Mouse (Mus musculus): ENCODE results near the gene Ppp1r9a.

The Ppp1r9a gene

DNA sequence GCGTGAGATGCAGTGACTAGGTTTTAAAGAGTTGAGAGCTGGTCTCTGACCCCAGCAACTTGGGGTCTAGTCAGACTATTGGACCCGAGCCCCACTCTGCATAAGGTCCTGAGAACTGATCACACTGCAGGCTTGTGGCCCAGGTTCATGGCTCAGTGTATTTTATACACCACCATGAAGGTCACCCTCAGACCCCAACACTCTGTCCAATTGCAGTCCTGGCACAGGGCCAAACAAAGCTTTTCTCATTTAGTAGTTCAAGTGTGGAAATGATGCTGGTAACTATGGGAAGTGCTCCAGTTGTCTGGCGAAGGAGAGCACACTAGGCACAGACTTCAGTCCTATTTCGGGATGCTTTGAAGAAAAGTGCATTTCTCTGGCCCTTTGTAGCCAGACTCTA lies 134.5 kb downstream of the Ppp1r9a start:
- no peak for DNase-seq (ENCODE audit: low read depth in 1 of 2, low spot score in 2 of 2)

DNA sequence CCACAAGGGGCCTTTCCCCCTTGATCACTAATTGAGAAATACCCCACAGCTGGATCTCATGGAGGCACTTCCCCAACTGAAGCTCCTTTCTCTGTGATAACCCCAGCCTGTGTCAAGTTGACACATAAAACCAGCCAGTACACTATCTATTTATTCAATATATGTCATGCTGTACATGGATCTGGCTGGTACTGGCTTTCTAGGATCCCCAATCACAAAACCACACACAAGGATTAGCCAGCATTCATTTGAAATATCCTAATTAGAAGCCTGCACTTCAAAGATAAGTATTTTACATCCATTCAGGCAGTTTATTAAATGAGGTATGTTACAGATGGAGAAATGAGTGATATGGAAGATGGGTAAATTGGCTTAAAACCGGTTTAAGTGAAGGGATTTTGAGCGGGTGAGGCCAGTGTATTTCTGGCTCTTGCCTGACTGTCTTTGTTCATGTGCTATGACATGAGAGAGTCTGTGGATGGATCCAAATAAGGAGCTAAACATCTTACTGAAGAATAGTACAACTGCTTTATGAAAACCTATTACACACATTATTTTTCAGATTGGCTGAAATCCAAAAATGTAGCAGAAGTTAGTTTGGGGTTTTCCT lies 135.5 kb downstream of the Ppp1r9a start:
- no peak for DNase-seq (ENCODE audit: low read depth in 1 of 2, low spot score in 2 of 2)

DNA sequence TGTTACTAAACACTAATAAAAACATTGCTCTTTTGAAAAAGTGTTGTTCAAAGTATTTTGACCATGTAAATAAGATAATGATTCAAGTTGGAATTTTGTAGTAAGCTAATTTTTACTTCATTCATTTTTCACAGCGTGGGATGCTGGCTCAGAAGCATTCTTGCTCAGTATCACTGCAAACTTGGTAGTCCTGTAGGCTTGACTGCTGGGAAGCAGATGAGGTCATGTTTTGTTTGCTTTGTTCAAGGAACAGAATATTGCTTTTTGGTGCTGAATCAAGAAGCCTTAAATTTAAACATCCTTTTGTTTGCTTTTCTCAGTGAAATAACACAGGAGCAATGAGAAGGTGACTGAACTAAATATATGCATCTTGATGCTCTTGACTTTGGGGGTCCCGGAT lies 136.6 kb downstream of the Ppp1r9a start:
- DNase-seq (ENCODE audit: low read depth in 1 of 2, low spot score in 2 of 2), result no peak

DNA sequence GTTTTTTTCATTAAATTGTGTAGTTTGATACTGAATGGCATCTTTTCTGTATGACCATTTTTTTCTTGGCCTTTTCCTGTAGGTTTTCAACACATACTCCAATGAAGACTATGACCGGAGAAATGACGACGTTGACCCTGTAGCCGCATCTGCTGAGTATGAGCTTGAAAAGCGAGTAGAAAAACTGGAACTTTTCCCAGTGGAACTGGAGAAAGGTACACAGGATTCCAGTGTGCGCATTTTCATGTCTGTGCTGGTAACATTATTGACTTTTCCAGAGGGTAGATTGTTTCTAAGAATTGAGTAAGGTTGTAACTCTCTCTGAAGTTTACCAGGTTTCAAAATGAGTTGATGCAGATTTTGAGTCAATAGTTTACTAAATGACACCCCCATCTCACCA lies 143.1 kb downstream of the Ppp1r9a start:
- no peak for DNase-seq (ENCODE audit: low read depth in 1 of 2, low spot score in 2 of 2)

- no peak for DNase-seq (ENCODE audit: low read depth in 1 of 2, low spot score in 2 of 2)
These were observed 145.3 kb downstream of the Ppp1r9a start for GRCm38 (mm10) chr6:5048025-5048424.

DNA sequence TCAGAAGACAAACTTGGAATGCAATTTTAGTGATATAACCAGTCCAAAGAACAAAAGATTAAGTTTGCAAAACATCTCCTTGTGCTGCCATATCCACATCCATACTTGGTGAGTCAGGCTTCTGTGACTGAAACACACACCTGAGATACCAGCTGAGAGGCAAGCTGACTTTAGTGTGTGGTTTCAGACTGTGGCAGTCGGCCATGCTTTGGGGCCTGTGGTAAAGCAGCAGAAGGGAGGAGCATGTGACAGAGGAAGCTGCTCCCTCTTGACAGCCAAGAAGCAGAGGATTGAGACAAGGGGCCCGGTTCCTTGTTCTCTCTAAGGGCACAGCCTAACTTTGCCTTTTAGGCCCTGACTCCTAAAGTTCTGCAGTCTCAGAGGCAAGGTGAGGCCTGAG lies 149.6 kb downstream of the Ppp1r9a start:
- DNase-seq (ENCODE audit: low read depth in 1 of 2, low spot score in 2 of 2), result no peak

DNA sequence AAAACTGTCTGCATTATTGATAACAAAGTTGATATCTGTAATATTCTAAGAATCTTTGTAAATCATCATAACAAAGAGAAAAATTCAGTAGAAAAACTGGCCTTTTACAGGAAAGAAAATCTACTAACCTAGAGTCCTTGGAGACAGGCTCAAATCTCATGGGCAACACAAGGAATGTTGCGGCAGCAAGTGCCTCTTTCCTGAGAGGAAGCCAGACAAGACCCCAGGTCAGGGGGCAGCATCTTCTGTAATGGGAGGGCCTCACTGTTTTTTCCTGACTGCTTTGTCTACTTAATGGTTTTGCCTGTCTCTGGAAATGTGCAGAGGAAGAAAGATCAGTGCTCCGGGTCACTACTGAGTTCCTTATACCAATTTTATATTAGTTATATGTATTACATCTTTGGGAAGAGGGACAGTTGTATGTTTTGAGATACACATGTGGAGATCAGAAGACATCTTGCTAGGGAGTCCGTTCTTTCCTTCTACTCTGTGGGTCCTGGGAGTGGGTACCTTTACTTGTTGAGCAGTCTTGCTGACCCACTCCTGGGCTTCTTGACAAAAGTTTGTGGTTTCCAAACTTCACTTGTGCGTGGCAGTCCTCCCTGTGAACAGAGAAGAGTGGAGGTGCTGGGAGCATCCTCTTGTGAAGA lies 151.9 kb downstream of the Ppp1r9a start:
- no peak for DNase-seq (ENCODE audit: low read depth in 1 of 2, low spot score in 2 of 2)

DNA sequence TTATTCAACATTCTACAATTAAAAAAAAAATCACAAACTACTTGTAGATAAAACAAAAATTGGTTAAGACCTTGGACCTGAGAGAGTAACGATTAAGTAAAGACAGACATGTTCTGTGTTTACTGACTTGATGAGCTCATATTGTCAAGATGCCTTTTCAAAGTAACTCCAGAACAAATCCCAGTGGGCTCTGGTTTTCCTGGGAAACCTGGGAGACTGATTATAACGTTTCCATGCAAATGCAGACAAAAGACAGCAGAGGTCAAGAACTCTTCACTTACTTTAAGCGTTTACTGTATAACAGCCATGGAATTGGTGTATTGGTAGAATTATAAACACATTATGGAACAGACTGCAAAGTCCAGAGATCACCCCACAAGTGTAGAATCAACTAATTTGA lies 172.0 kb downstream of the Ppp1r9a start:
- no peak for DNase-seq (ENCODE audit: low read depth in 1 of 2, low spot score in 2 of 2)

- no peak for DNase-seq (ENCODE audit: low read depth in 1 of 2, low spot score in 2 of 2)
These were observed 173.0 kb downstream of the Ppp1r9a start for GRCm38 (mm10) chr6:5075680-5076079.

DNA sequence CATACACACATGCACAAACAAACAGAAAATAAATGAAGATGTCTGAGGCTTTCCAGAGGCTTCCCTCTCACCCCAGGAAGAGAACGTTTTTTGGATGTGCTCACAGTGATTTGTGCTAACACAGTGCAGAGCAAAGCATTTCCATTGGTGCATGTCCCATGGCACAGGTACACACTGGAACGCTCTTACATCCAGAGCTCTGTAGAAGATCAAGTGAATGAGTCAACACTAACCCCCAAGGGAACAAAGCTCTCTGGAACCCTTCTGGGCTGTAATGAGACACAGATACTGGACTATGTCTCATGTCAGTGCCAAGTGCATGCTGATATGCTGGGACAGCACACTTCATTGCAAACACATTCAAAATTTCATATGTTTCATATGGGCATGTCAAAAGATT lies 175.3 kb downstream of the Ppp1r9a start:
- DNase-seq (ENCODE audit: low read depth in 1 of 2, low spot score in 2 of 2), result no peak

GRCm38 (mm10) chr6:5079108-5079507 lies 176.4 kb downstream of the Ppp1r9a start:
- no peak for DNase-seq (ENCODE audit: low read depth in 1 of 2, low spot score in 2 of 2)

DNA sequence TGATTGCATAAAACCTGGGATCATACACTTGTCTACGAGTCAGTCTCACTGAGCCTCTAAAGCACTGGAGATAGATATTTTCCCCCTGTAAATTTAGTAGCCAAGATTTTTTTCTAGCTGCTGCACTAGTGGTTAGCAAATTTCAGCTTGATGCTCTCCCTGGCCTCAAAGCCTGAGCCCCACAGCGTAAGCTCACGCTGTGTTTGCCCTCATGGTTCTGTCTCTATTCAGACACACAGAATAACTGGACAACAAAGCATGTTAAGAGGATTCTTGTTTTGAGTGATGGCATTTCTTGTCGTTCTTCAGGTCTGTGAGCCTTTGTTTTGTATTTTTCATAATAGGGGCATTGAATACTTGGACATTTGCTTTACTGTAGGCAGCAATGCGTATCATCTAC lies 177.4 kb downstream of the Ppp1r9a start:
- DNase-seq (ENCODE audit: low read depth in 1 of 2, low spot score in 2 of 2), result no peak

DNA sequence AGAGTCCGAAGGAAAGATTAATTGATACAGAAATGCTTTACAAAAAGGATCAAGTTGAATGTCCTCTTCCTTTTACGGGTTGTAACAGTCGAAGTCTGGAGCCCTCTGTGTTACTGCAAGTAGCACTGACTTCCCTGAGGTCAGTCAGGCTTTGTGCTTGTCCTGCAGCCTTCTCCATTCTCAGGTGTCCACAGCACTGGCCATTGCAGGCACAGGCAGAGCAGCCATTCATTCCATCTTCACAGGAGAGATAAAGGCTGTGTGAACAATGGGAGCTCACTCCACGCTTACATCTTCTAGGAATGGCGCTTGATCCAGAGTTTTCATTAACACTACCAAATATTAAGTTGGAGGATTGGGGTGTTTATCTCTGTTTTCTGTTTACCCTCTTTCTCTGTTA lies 177.8 kb downstream of the Ppp1r9a start:
- DNase-seq (ENCODE audit: low read depth in 1 of 2, low spot score in 2 of 2), result no peak

GRCm38 (mm10) chr6:5081099-5081498 lies 178.4 kb downstream of the Ppp1r9a start:
- no peak for DNase-seq (ENCODE audit: low read depth in 1 of 2, low spot score in 2 of 2)

GRCm38 (mm10) chr6:5082144-5082543 lies 179.4 kb downstream of the Ppp1r9a start:
- no peak for DNase-seq (ENCODE audit: low read depth in 1 of 2, low spot score in 2 of 2)

DNA sequence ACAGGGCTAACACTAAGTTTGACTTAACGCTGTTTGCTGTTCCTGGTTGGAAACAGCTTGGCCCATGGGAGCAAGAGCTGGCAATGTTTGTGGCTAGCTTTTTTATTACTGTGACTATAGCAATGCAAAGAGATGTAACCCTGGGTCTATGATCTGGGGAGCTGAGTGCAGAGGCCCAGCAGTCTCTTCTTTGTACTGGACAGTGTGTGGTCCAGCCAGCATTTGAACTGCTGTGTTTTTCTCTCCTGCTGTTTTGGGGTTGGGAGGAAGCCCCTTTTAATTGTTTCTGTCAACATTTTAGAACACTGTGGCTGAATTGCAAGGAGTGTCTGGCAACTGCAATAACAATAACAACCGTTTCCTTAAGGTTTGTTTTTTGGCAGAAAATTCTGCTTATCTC lies 180.0 kb downstream of the Ppp1r9a start:
- DNase-seq (ENCODE audit: low read depth in 1 of 2, low spot score in 2 of 2), result no peak

DNA sequence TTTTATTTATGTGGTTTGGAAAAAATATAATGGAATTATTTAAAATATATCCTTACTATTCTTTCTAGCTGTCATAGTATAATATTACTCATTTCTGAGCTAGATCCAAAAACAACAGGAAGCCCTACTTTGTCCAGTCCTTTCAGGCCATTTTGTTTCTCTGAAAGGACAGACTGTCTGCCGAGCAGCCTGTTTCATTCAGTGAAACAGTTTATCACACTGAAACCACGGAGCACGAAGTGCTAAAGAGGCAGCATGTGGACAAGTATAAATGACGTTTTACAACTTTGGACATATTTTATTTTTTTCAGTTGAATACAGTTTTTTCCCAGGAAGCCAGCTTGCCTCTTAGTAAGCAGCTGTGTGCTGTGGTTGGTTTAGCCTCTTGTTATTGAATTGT lies 181.2 kb downstream of the Ppp1r9a start:
- no peak for DNase-seq (ENCODE audit: low read depth in 1 of 2, low spot score in 2 of 2)

DNA sequence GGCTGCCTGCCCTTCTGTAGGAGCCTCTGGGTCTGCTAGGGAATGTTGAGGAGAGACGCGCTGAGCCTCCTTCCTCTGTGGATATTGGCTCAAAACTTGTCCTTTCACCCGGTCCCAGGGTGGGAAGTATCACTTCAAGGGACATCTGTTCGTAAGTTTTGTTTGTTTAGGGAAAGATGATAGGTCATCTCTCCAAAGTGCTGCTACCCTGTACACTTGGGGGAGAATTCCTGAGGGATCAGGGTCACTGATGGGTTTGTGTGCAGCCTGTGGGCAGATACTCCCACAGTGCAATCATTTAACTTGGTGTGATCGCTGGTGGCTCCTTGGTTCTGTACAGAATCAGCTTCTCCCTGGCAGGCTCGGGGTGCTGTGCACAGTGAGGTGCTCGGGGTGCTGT lies 189.2 kb downstream of the Ppp1r9a start:
- DNase-seq (ENCODE audit: low read depth in 1 of 2, low spot score in 2 of 2), result no peak

- DNase-seq (ENCODE audit: low read depth in 1 of 2, low spot score in 2 of 2), result no peak
These were observed 190.1 kb downstream of the Ppp1r9a start for GRCm38 (mm10) chr6:5092795-5093194.

- peak in 1 of 2 experiments; percentile 22 for DNase-seq (ENCODE audit: low read depth in 1 of 2, low spot score in 2 of 2)
These were observed 190.8 kb downstream of the Ppp1r9a start for GRCm38 (mm10) chr6:5093516-5093915.

DNA sequence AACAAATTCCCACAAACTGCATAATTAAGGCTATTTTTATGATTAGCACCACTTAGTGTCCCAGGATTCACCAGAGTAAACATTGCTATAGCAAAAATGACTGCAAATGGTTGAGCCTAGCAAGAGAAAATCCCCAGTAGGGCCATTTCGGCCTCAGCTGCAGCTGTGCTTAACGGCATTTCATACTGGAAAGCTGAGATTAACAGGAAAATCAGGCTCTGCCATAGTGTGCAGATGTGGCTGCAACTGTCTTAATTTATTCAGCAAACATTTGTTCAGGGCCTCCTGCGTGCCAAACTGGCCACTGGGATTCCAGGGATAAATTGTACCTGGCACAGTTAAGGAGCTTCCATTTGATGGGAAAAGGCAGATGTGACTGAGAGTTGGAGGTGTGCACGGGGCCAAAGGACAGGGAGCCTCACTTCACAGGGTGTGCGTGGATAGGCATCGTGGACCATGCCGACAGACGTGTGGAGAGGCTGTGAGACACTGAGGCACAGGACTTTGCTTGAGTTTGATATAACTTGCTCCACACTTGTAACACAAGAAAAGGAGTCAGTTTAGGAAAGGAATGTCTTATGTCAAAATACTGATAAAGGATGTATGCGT lies 192.8 kb downstream of the Ppp1r9a start:
- DNase-seq (ENCODE audit: low read depth in 1 of 2, low spot score in 2 of 2), result no peak

DNA sequence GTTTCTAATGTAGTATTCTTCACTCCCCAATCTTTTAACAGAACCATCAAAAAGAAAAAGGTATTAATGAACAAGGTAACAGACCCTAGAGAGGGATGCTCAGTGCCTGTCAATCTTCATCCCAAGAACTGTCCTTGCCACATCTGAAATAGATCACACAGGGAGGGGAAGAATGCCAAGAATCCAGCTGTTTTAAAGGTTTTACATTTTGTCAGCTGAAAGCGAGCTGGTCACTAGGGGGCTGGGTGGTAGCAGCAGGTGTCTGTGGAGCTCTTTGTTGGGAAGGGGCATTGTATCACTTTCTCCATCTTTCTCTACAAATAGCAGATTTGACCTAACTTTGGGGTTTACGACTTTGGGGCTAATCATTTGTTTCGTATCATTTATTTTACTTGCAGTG lies 194.6 kb downstream of the Ppp1r9a start:
- DNase-seq (ENCODE audit: low read depth in 1 of 2, low spot score in 2 of 2), result no peak

DNA sequence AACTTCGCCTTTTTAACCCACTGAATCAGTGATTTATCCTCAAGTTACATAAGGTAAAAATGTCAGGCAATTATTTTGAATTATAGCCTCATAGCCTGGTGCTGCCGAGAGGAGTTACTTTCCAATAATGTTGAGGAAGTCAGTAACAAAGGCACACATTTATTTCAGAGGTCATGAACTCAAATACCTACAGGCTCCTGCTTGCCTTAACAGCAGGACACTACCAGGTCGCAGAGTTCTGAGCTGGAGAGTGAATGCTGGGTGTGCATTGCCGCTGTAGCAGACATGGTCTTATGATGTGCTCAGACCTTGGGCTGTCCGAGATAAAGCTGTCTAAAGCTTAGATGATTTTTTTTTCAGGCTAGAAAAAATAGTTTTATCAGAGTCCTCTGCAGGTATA lies 196.6 kb downstream of the Ppp1r9a start:
- no peak for DNase-seq (ENCODE audit: low read depth in 1 of 2, low spot score in 2 of 2)
